Mouse (Mus musculus) liver, adult 2 months (tissue): ENCODE measurements around the gene Asb15. TPM values are rescaled to one million over a fixed set of nuclear protein-coding genes. Genes with fewer than 3 reads are reported as not detected.

Source experiments
- DNase-seq: peaks from one replicate; pipeline ENCODE4 v3.0.0-alpha.2; 2011; ENCODE audit warnings: low read depth, low spot score; ENCODE audit errors: extremely low read depth
- H3K27ac ChIP-seq: fragments of 200-500 bp; replicated peaks from 2 replicates; pipeline ENCODE4 v1.5.1; 2012; ENCODE audit warnings: low read depth, mild to moderate bottlenecking, control low read depth, inconsistent platforms, low read length; ENCODE audit not compliant: insufficient read depth
- H3K27me3 ChIP-seq: fragments of 200-500 bp; 2 replicates; pipeline ENCODE4 v1.6.1; 2012; ENCODE audit warnings: mild to moderate bottlenecking, moderate library complexity, low read length, inconsistent platforms; ENCODE audit not compliant: control insufficient read depth, insufficient read depth
- H3K36me3 ChIP-seq: fragments of 200-500 bp; 2 replicates; pipeline ENCODE4 v1.6.1; 2012; ENCODE audit warnings: low read length, inconsistent platforms; ENCODE audit not compliant: control insufficient read depth, insufficient read depth
- H3K4me1 ChIP-seq: fragments of 200-500 bp; 2 replicates; pipeline ENCODE4 v1.6.1; 2011; ENCODE audit warnings: low read length; ENCODE audit not compliant: control insufficient read depth, insufficient read depth
- H3K4me3 ChIP-seq: fragments of 200-500 bp; 2 replicates; pipeline ENCODE4 v1.5.1; 2011; ENCODE audit warnings: low read depth, mild to moderate bottlenecking, control low read depth, low read length, moderate library complexity; ENCODE audit not compliant: insufficient read depth
- H3K79me2 ChIP-seq: fragments of 200-500 bp; 2 replicates; pipeline ENCODE4 v1.6.1; 2012; ENCODE audit warnings: inconsistent platforms, mild to moderate bottlenecking, low read length, moderate library complexity; ENCODE audit not compliant: control insufficient read depth, insufficient read depth
- H3K9ac ChIP-seq: fragments of 200-500 bp; 2 replicates; pipeline ENCODE4 v1.6.1; 2012; ENCODE audit warnings: low read depth, mild to moderate bottlenecking, control low read depth, inconsistent platforms, low read length
- CTCF ChIP-seq: fragments of 200-500 bp; IDR thresholded peaks from 2 replicates; pipeline ENCODE4 v1.5.1; 2011; ENCODE audit warnings: low read depth, low read length, control low read depth
- POLR2A ChIP-seq: fragments of 200-500 bp; IDR thresholded peaks from 2 replicates; pipeline ENCODE4 v1.6.1; 2011; ENCODE audit warnings: low read length, control low read depth; ENCODE audit not compliant: insufficient read depth; ENCODE audit errors: extremely low read depth
- WGBS: fragments of 180-500 bp; shearing (Covaris S2); methylation state at CpG from one replicate; pipeline ENCODE4 v1.1.7; 2018; 5-methylcytosine and 5-hydroxymethylcytosine counted together
- polyA plus RNA-seq: library from polyadenylated mRNA; depleted of rRNA; stranded (reverse); fragments of >200 nt; gene quantifications from 2 replicates; pipeline ENCODE4 v1.2.3, GENCODE M21; 2012
- total RNA-seq: library from RNA; depleted of rRNA; stranded (reverse); fragments of >200 nt; gene quantifications from 2 replicates; pipeline ENCODE4 v1.2.3, GENCODE M21; 2014

The Asb15 gene
- total and polyA plus RNA-seq, 2 experiments: not detected

GRCm38 (mm10) chr6:24554427-24555086 is 26.6 kb downstream of the Asb15 start:
- 62% methylated on average over 11 of the region's 11 CpGs for WGBS
- Histone ChIP-seq H3K27me3 (no peaks in the 10 kb centered on the region), H3K9ac (no peak overlapping the region), H3K27ac (no peak overlapping the region), H3K4me1 (no peaks in the 10 kb centered on the region), H3K79me2 (no peaks in the 10 kb centered on the region), H3K4me3 (no peak overlapping the region), H3K36me3 (no peaks in the 10 kb centered on the region)
- peak; percentile 18 for DNase-seq
- TF ChIP-seq POLR2A (no peak), CTCF (no peak)

DNA sequence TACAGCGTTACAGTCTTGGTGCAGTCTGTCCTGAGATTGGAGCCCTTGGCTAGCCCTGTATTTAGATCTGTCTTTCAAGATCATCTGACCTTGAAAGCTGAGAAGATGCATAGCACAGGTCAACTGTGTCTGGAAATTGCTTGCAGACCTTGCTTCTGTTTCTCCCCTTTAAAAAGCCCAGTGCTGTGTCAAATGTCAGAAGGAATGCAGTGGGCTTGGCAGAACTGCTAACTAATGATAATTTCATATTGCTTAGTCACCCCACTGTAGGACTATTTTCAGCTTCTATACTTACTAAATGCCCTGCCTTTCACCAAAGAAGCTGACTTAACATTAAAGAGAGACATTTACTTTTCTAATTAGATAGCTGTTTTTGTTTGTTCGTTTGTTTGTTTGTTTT is 27.5 kb downstream of the Asb15 start:
- DNase-seq: no peak
- WGBS: 74% methylated on average over 2 of the region's 2 CpGs
- TF ChIP-seq CTCF: no peak
- TF ChIP-seq POLR2A: no peak

DNA sequence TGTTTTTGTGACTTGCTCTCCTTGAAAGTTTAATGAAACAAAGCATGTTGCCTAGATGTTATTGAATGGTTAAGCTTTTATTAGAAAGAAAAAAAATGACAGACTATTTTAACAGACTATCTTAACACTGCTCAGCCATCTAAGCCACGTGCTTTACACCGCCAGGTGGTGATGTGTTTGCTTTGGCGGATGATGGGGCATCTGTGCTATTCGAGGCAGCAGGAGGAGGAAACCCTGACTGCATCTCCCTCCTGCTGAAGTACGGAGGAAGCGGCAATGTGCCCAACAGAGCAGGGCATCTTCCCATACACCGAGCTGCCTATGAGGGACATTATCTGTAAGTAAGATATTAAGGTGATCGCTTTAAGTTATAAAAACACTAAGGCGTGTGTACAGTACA is 36.1 kb downstream of the Asb15 start:
- Histone ChIP-seq H3K79me2 (no peaks in the 10 kb centered on the region), H3K27ac (no peak overlapping the region), H3K4me1 (no peaks in the 10 kb centered on the region), H3K4me3 (no peak overlapping the region), H3K9ac (no peak overlapping the region), H3K27me3 (no peaks in the 10 kb centered on the region), H3K36me3 (no peaks in the 10 kb centered on the region)
- 66% methylated on average over 9 of the region's 9 CpGs for WGBS
- no peak for TF ChIP-seq CTCF
- TF ChIP-seq POLR2A: no peak
- no peak for DNase-seq

More for the DNA sequence above, 27.5 kb downstream of the Asb15 start:
- Histone ChIP-seq H3K27ac (no peak overlapping the region), H3K36me3 (no peaks in the 10 kb centered on the region), H3K79me2 (no peaks in the 10 kb centered on the region), H3K9ac (no peak overlapping the region), H3K4me1 (no peaks in the 10 kb centered on the region), H3K27me3 (no peaks in the 10 kb centered on the region), H3K4me3 (no peak overlapping the region)

DNA sequence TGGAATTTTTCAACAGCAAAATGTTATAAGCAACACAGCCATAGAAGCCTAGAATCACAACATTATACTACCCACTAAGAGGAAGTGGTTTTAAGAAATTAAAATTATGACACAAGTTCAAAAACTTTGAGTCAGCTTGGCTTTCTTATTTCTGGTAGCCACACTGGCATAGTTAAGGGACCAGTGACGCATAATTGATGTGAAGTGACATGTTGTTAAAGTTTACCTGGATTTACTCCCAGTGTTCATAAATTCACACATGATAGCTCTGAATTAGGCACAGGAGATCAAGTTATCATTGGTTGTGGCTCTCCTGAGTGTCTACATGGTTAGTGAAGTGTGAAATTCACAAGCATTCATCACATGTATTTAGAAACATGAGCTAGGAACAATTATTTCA is 36.9 kb downstream of the Asb15 start:
- WGBS: 94% methylated on average over 1 of the region's 1 CpGs
- H3K9ac ChIP-seq: no peak overlapping the region

GRCm38 (mm10) chr6:24568963-24569362 is 41.0 kb downstream of the Asb15 start:
- H3K9ac ChIP-seq: no peak overlapping the region
- WGBS: 77% methylated on average over 5 of the region's 5 CpGs
- no peak overlapping the region for H3K4me3 ChIP-seq
- H3K27me3 ChIP-seq: no peaks in the 10 kb centered on the region
- no peak overlapping the region for H3K27ac ChIP-seq
- no peaks in the 10 kb centered on the region for H3K36me3 ChIP-seq
- DNase-seq: peak; percentile 24
- TF ChIP-seq POLR2A (no peak), CTCF (no peak; the same call in 1 of the 2 replicates)
- H3K79me2 ChIP-seq: no peaks in the 10 kb centered on the region
- no peaks in the 10 kb centered on the region for H3K4me1 ChIP-seq

More for the DNA sequence above, 36.9 kb downstream of the Asb15 start:
- no peak overlapping the region for H3K27ac ChIP-seq
- TF ChIP-seq POLR2A: no peak
- no peak for TF ChIP-seq CTCF
- H3K79me2 ChIP-seq: no peaks in the 10 kb centered on the region
- no peak for DNase-seq
- no peak overlapping the region for H3K4me3 ChIP-seq
- H3K27me3 ChIP-seq: no peaks in the 10 kb centered on the region
- no peaks in the 10 kb centered on the region for H3K4me1 ChIP-seq
- no peaks in the 10 kb centered on the region for H3K36me3 ChIP-seq

- H3K9ac ChIP-seq: no peak overlapping the region
- no peaks in the 10 kb centered on the region for H3K4me1 ChIP-seq
- H3K27me3 ChIP-seq: no peaks in the 10 kb centered on the region
- no peaks in the 10 kb centered on the region for H3K79me2 ChIP-seq
- no peak for DNase-seq
- no peak overlapping the region for H3K4me3 ChIP-seq
- no peak for TF ChIP-seq CTCF
- no peak for TF ChIP-seq POLR2A
- H3K27ac ChIP-seq: no peak overlapping the region
- 93% methylated on average over 1 of the region's 1 CpGs for WGBS
- no peaks in the 10 kb centered on the region for H3K36me3 ChIP-seq
Measured at GRCm38 (mm10) chr6:24569711-24570110, 41.8 kb downstream of the Asb15 start.
